Mouse (Mus musculus) limb, embryonic 14.5 days (tissue): ENCODE measurements around the gene Dnah7b. TPM values are rescaled to one million over a fixed set of nuclear protein-coding genes. Genes with fewer than 3 reads are reported as not detected.
"Not testable (repeated sequence)": the region's sequence is repeated elsewhere in the genome, so short reads cannot be mapped to it uniquely, and the experiment has no call there.

Experiments
- ATAC-seq: fragments of 200-750 bp; cut with Nextera tagmentation; 2 replicates; pipeline ENCODE4 v1.8.0; 2017; ENCODE audit warnings: low read depth, moderate number of reproducible peaks, moderate TSS enrichment; ENCODE audit not compliant: low FRiP score
- DNase-seq: peaks from one replicate; pipeline ENCODE4 v3.0.0-alpha.2; 2015; ENCODE audit warnings: low spot score
- H3K27ac ChIP-seq: fragments of 300-500 bp; sonication (generic); replicated peaks from 2 replicates; pipeline ENCODE4 v1.5.1; 2014; ENCODE audit warnings: low read depth, mild to moderate bottlenecking, low read length, moderate library complexity, mixed read lengths
- H3K27me3 ChIP-seq: fragments of 300-500 bp; sonication (generic); 2 replicates; pipeline ENCODE4 v1.6.1; 2014; ENCODE audit warnings: low read length, mixed read lengths; ENCODE audit not compliant: control insufficient read depth, insufficient read depth
- H3K36me3 ChIP-seq: fragments of 300-500 bp; sonication (generic); 2 replicates; pipeline ENCODE4 v1.6.1; 2014; ENCODE audit warnings: mild to moderate bottlenecking, low read length, moderate library complexity, mixed read lengths; ENCODE audit not compliant: control insufficient read depth, insufficient read depth
- H3K4me1 ChIP-seq: fragments of 300-500 bp; sonication (generic); 2 replicates; pipeline ENCODE4 v1.6.1; 2014; ENCODE audit warnings: antibody characterized with exemption, low read length, mixed read lengths; ENCODE audit not compliant: control insufficient read depth, insufficient read depth
- H3K4me2 ChIP-seq: fragments of 300-500 bp; sonication (generic); replicated peaks from 2 replicates; pipeline ENCODE4 v1.6.1; 2014; ENCODE audit warnings: low read depth, mild to moderate bottlenecking, low read length, moderate library complexity; ENCODE audit not compliant: severe bottlenecking
- H3K4me3 ChIP-seq: fragments of 300-500 bp; sonication (generic); replicated peaks from 2 replicates; pipeline ENCODE4 v1.5.1; 2014; ENCODE audit warnings: low read length
- H3K9ac ChIP-seq: fragments of 300-500 bp; sonication (generic); 2 replicates; pipeline ENCODE4 v1.6.1; 2014; ENCODE audit warnings: mild to moderate bottlenecking, low read depth, low read length, moderate library complexity; ENCODE audit not compliant: severe bottlenecking
- H3K9me3 ChIP-seq: fragments of 300-500 bp; sonication (generic); 2 replicates; pipeline ENCODE4 v1.6.1; 2016; ENCODE audit warnings: low read length; ENCODE audit not compliant: control insufficient read depth
- POLR2A ChIP-seq: fragments of 200-500 bp; IDR thresholded peaks from 2 replicates; pipeline ENCODE4 v1.8.0; 2012; ENCODE audit warnings: inconsistent platforms, mild to moderate bottlenecking, moderate library complexity, borderline replicate concordance; ENCODE audit not compliant: insufficient read depth, insufficient read length; ENCODE audit errors: extremely low read depth
- WGBS: fragments of 180-500 bp; shearing (Covaris S2); extraction: QIAGEN DNeasy Blood & Tissue Kit; methylation state at CpG from one replicate; pipeline ENCODE4 v1.1.7; 2014; 5-methylcytosine and 5-hydroxymethylcytosine counted together
- polyA plus RNA-seq, 2 experiments: library from polyadenylated mRNA; depleted of rRNA in 1 of 2; stranded (reverse) in 1 of 2; unstranded in 1 of 2; fragments of >200 nt; fragmentation: Nextera tagmentation in 1 of 2; extraction: Ambion mirVana in 1 of 2; gene quantifications; 2 replicates each; pipeline versions ENCODE4 v1.2.1 to v1.2.3; 2012 to 2014

The Dnah7b gene
- polyA plus RNA-seq, 2 experiments: 2.3 to 4.9 TPM

GRCm38 (mm10) chr1:46408324-46409115 is 342.4 kb downstream of the Dnah7b start:
- 77% methylated on average over 6 of the region's 6 CpGs for WGBS
- Histone ChIP-seq H3K9me3 (no peaks in the 10 kb centered on the region), H3K4me1 (no peaks in the 10 kb centered on the region), H3K4me2 (no peak overlapping the region), H3K27ac (no peak overlapping the region), H3K4me3 (no peak overlapping the region), H3K27me3 (no peaks in the 10 kb centered on the region), H3K9ac (no peak overlapping the region), H3K36me3 (no peaks in the 10 kb centered on the region)
- TF ChIP-seq POLR2A: no peak
- ATAC-seq (no peak), DNase-seq (no peak)

GRCm38 (mm10) chr1:46414798-46415197 is 348.7 kb downstream of the Dnah7b start:
- not testable (repeated sequence) for H3K4me3 ChIP-seq, H3K9me3 ChIP-seq, H3K4me1 ChIP-seq, H3K27ac ChIP-seq, DNase-seq, H3K9ac ChIP-seq, H3K36me3 ChIP-seq, ATAC-seq, H3K4me2 ChIP-seq, H3K27me3 ChIP-seq
- WGBS: 88% methylated on average over 7 of the region's 7 CpGs

GRCm38 (mm10) chr1:46416946-46417345 is 350.8 kb downstream of the Dnah7b start:
- not testable (repeated sequence) for H3K4me3 ChIP-seq
- WGBS: 11% methylated on average over 3 of the region's 3 CpGs

GRCm38 (mm10) chr1:46418966-46419365 is 352.9 kb downstream of the Dnah7b start:
- H3K4me3 ChIP-seq, DNase-seq, H3K27me3 ChIP-seq, H3K36me3 ChIP-seq, H3K9me3 ChIP-seq, H3K9ac ChIP-seq, H3K4me2 ChIP-seq, H3K4me1 ChIP-seq, H3K27ac ChIP-seq: not testable (repeated sequence)
- WGBS: 29% methylated on average over 3 of the region's 4 CpGs
- ATAC-seq: peak; percentile 34; the same call in 1 of the 2 replicates

More at GRCm38 (mm10) chr1:46416946-46417345, 350.8 kb downstream of the Dnah7b start:
- not testable (repeated sequence) for H3K27ac ChIP-seq, H3K4me2 ChIP-seq, H3K9ac ChIP-seq, H3K27me3 ChIP-seq, H3K36me3 ChIP-seq, ATAC-seq, H3K9me3 ChIP-seq, H3K4me1 ChIP-seq
- peak; percentile 67 for DNase-seq

Other genes with a start within 250 kb of the Dnah7b start
- gene Gm5269, start 176.0 kb upstream of the Dnah7b start, polyA plus RNA-seq (2012; rRNA removed): not detected in 2 replicates
- gene Gm5269, start 176.0 kb upstream of the Dnah7b start, polyA plus RNA-seq (2014; fragmentation: Nextera tagmentation; extraction: Ambion mirVana): not detected in 2 replicates
- 15.9 and 16.0 TPM in 2 replicates for gene Slc40a1, start 139.8 kb upstream of the Dnah7b start, polyA plus RNA-seq (2012; rRNA removed)
- 46.1 and 50.7 TPM in 2 replicates for gene Slc40a1, start 139.8 kb upstream of the Dnah7b start, polyA plus RNA-seq (2014; fragmentation: Nextera tagmentation; extraction: Ambion mirVana)